Mouse (Mus musculus): Measurements from ENCODE around the gene Wdr53.
"Not testable (repeated sequence)": the region's sequence is repeated elsewhere in the genome, so short reads cannot be mapped to it uniquely, and the experiment has no call there.

Wdr53 gene

GRCm38 (mm10) chr16:32246952-32247370 lies at the start of gene Wdr53, which contains the start of gene Fbxo45:
TSS of gene Wdr53 (plus strand) at chr16:32247227.
TSS of gene Fbxo45 (minus strand) at chr16:32247158.
- DNase-seq (ENCODE audit: low spot score) = peak; percentile 93

- DNase-seq (ENCODE audit: low spot score) = peak; percentile 53
These were observed 46.6 kb upstream of the Wdr53 start for GRCm38 (mm10) chr16:32200256-32201003.

GRCm38 (mm10) chr16:32201004-32201325 lies 46.1 kb upstream of the Wdr53 start:
- peak; percentile 11 for DNase-seq (ENCODE audit: low spot score)

GRCm38 (mm10) chr16:32202681-32203080 lies 44.3 kb upstream of the Wdr53 start:
- DNase-seq (ENCODE audit: low spot score) = no peak

GRCm38 (mm10) chr16:32204902-32205301 lies 42.1 kb upstream of the Wdr53 start:
- DNase-seq (ENCODE audit: low spot score) = no peak

GRCm38 (mm10) chr16:32214156-32214555 lies 32.9 kb upstream of the Wdr53 start:
- no peak for DNase-seq (ENCODE audit: low spot score)

- no peak for DNase-seq (ENCODE audit: low spot score)
These were observed 32.0 kb upstream of the Wdr53 start for GRCm38 (mm10) chr16:32214804-32215576.

GRCm38 (mm10) chr16:32221803-32222202 lies 25.2 kb upstream of the Wdr53 start:
- no peak for DNase-seq (ENCODE audit: low spot score)

- no peak for DNase-seq (ENCODE audit: low spot score)
These were observed 24.6 kb upstream of the Wdr53 start for GRCm38 (mm10) chr16:32222399-32222798.

- not testable (repeated sequence) for DNase-seq (ENCODE audit: low spot score)
These were observed 15.0 kb upstream of the Wdr53 start for GRCm38 (mm10) chr16:32232050-32232449.

- no peak for DNase-seq (ENCODE audit: low spot score)
These were observed 8.9 kb upstream of the Wdr53 start for GRCm38 (mm10) chr16:32237930-32238680.

GRCm38 (mm10) chr16:32239428-32240312 lies 7.4 kb upstream of the Wdr53 start:
- no peak for DNase-seq (ENCODE audit: low spot score)

GRCm38 (mm10) chr16:32243901-32244300 lies 3.1 kb upstream of the Wdr53 start:
- DNase-seq (ENCODE audit: low spot score) = peak; percentile 61

- peak; percentile 54 for DNase-seq (ENCODE audit: low spot score)
These were observed 656 bp upstream of the Wdr53 start for GRCm38 (mm10) chr16:32246351-32246791.

- not testable (repeated sequence) for DNase-seq (ENCODE audit: low spot score)
These were observed 17.2 kb downstream of the Wdr53 start for GRCm38 (mm10) chr16:32264225-32264624.

- DNase-seq (ENCODE audit: low spot score) = no peak
These were observed 24.3 kb downstream of the Wdr53 start, which contains the start of gene Smco1 for GRCm38 (mm10) chr16:32271291-32271690. TSS of gene Smco1 (plus strand) at chr16:32271468.

- DNase-seq (ENCODE audit: low spot score) = no peak
These were observed 26.3 kb downstream of the Wdr53 start for GRCm38 (mm10) chr16:32273338-32273737.

- no peak for DNase-seq (ENCODE audit: low spot score)
These were observed 28.0 kb downstream of the Wdr53 start for GRCm38 (mm10) chr16:32275041-32275440.

GRCm38 (mm10) chr16:32275830-32276229 lies 28.8 kb downstream of the Wdr53 start:
- DNase-seq (ENCODE audit: low spot score) = no peak

- DNase-seq (ENCODE audit: low spot score) = peak; percentile 84
These were observed 30.6 kb downstream of the Wdr53 start, which contains the start of gene Rnf168 for GRCm38 (mm10) chr16:32277308-32278256. TSS of gene Rnf168 (plus strand) at chr16:32277459.
